Mouse (Mus musculus) heart, postnatal 0 days (tissue): ENCODE measurements around the gene Pth.

ENCODE experiments used
- CTCF ChIP-seq: IDR thresholded peaks from 2 replicates; pipeline ENCODE4 v1.5.1; 2016; ENCODE audit warnings: antibody characterized with exemption, control low read depth, low read depth
- EP300 ChIP-seq: IDR thresholded peaks from 2 replicates; pipeline ENCODE4 v1.6.1; 2016; ENCODE audit warnings: antibody characterized with exemption, low read depth

DNA sequence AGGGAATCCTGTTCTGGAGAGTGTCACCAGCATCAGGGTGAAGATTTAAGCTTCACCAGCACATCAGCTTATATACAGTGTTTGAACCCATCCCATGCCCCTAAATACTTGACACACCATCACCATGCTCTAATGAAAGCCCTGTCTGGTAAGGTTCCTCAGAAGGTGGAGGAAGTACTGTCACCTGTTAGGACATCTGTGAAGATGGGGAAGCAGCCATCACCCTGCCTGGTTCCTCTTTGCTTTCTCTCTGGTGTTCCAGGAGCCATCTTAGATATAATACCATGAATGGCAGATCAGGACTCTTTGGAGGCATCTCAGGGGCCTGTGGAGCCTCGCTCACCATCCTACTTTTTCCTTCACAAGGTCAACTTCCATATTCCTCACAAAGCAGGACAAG lies 15.7 kb downstream of the Pth start:
- TF ChIP-seq EP300 (no peak), CTCF (no peak)
